Mouse (Mus musculus): ENCODE measurements around the gene Heatr6.

GRCm38 (mm10) chr11:83817048-83817447 is 63.6 kb downstream of the Heatr6 start:
- TF ChIP-seq CTCF (IDR thresholded peaks at IDR 0.05; ENCODE audit: low read depth) (no peak), EP300 (IDR thresholded peaks at IDR 0.05; ENCODE audit: low read depth) (no peak)
